Mouse (Mus musculus) MEL (cell line): ENCODE measurements around the gene Pitx3. TPM values are rescaled to one million over a fixed set of nuclear protein-coding genes. Genes with fewer than 3 reads are reported as not detected.

Source experiments
- DNase-seq: peaks from one replicate; pipeline ENCODE4 v3.0.0; 2011; ENCODE audit warnings: low read depth, low spot score
- H3K27ac ChIP-seq: 2 replicates; pipeline ENCODE4 v1.5.1; 2012; ENCODE audit warnings: low read depth, mild to moderate bottlenecking, control low read depth, low read length, moderate library complexity; ENCODE audit not compliant: control insufficient read depth
- H3K27me3 ChIP-seq, 2 experiments: fragments of 150-350 bp in 1 of 2; sonication (generic) in 1 of 2; 2 replicates each; pipeline ENCODE4 v1.6.1; 2012; ENCODE audit warnings: low read length in 2 of 2, mild to moderate bottlenecking in 2 of 2, improper control_type of control experiment in 1 of 2, moderate library complexity in 1 of 2; ENCODE audit not compliant: insufficient read depth in 2 of 2, control insufficient read depth in 1 of 2
- H3K36me3 ChIP-seq, 2 experiments: 2 replicates each; pipeline ENCODE4 v1.6.1; 2012 to 2014; ENCODE audit warnings: low read length in 2 of 2, improper control_type of control experiment in 1 of 2, inconsistent platforms in 1 of 2, mild to moderate bottlenecking in 1 of 2; ENCODE audit not compliant: insufficient read depth in 2 of 2, control insufficient read depth in 1 of 2
- H3K4me1 ChIP-seq, 2 experiments: fragments of 150-350 bp in 1 of 2; sonication (generic) in 1 of 2; 2 replicates each; pipeline ENCODE4 v1.6.1; 2012; ENCODE audit warnings: low read length in 2 of 2, improper control_type of control experiment in 1 of 2, mild to moderate bottlenecking in 1 of 2; ENCODE audit not compliant: insufficient read depth in 2 of 2, control insufficient read depth in 1 of 2
- H3K4me3 ChIP-seq, 2 experiments: fragments of 150-350 bp in 1 of 2; sonication (generic) in 1 of 2; 2 replicates each; pipeline ENCODE4 v1.5.1; 2012; ENCODE audit warnings: low read depth in 2 of 2, low read length in 2 of 2, mild to moderate bottlenecking in 2 of 2, moderate library complexity in 2 of 2, control low read depth in 1 of 2, improper control_type of control experiment in 1 of 2; ENCODE audit not compliant: control insufficient read depth in 1 of 2, insufficient read depth in 1 of 2
- H3K79me2 ChIP-seq: 2 replicates; pipeline ENCODE4 v1.6.1; 2012; ENCODE audit warnings: mild to moderate bottlenecking, low read length, moderate library complexity; ENCODE audit not compliant: control insufficient read depth, poor library complexity, insufficient read depth
- H3K9ac ChIP-seq: 2 replicates; pipeline ENCODE4 v1.6.1; 2012; ENCODE audit warnings: low read depth, mild to moderate bottlenecking, control low read depth, low read length, moderate library complexity; ENCODE audit not compliant: control insufficient read depth, poor library complexity, severe bottlenecking
- H3K9me3 ChIP-seq: fragments of 150-350 bp; sonication (generic); replicated peaks from 2 replicates; pipeline ENCODE4 v1.6.1; 2012; ENCODE audit warnings: mild to moderate bottlenecking, low read length, improper control_type of control experiment, moderate library complexity; ENCODE audit not compliant: insufficient read depth
- CHD1 ChIP-seq: IDR thresholded peaks from 2 replicates; pipeline ENCODE4 v1.6.1; 2012; ENCODE audit warnings: low read depth, mild to moderate bottlenecking, inconsistent platforms, low read length, improper control_type of control experiment
- CTCF ChIP-seq, 3 experiments: IDR thresholded peaks in 2 of 3; conservative IDR thresholded peaks in 1 of 3; 2 replicates each; pipeline ENCODE4 v1.5.1; 2011 to 2012; ENCODE audit warnings: low read length in 3 of 3, low read depth in 2 of 3, mild to moderate bottlenecking in 2 of 3, improper control_type of control experiment in 1 of 3, inconsistent platforms in 1 of 3, mixed read lengths in 1 of 3, moderate library complexity in 1 of 3; ENCODE audit not compliant: control insufficient read depth in 1 of 3, insufficient read depth in 1 of 3, poor library complexity in 1 of 3, severe bottlenecking in 1 of 3
- E2F4 ChIP-seq: IDR thresholded peaks from 2 replicates; pipeline ENCODE4 v1.6.1; 2011; ENCODE audit warnings: low read depth, low read length, improper control_type of control experiment, borderline replicate concordance
- ELF1 ChIP-seq: IDR thresholded peaks from 2 replicates; pipeline ENCODE4 v1.6.1; 2014; ENCODE audit warnings: low read depth, mild to moderate bottlenecking, inconsistent platforms, low read length, improper control_type of control experiment, moderate library complexity
- EP300 ChIP-seq, 2 experiments: IDR thresholded peaks; 2 replicates each; pipeline ENCODE4 v1.6.1; 2011; ENCODE audit warnings: improper control_type of control experiment in 2 of 2, low read length in 2 of 2, low read depth in 1 of 2, mild to moderate bottlenecking in 1 of 2
- ETS1 ChIP-seq: IDR thresholded peaks from 2 replicates; pipeline ENCODE4 v1.6.1; 2012; ENCODE audit warnings: low read depth, mild to moderate bottlenecking, inconsistent platforms, low read length, improper control_type of control experiment, moderate library complexity
- GATA1 ChIP-seq: IDR thresholded peaks from 2 replicates; pipeline ENCODE4 v1.6.1; 2011; ENCODE audit warnings: low read depth, low read length, improper control_type of control experiment
- HCFC1 ChIP-seq: IDR thresholded peaks from 2 replicates; pipeline ENCODE4 v1.6.1; 2012; ENCODE audit warnings: low read depth, mild to moderate bottlenecking, inconsistent platforms, low read length, improper control_type of control experiment, moderate library complexity
- JUND ChIP-seq: IDR thresholded peaks from 2 replicates; pipeline ENCODE4 v1.6.1; 2011; ENCODE audit warnings: low read depth, mild to moderate bottlenecking, improper control_type of control experiment, low read length
- MAX ChIP-seq: IDR thresholded peaks from 2 replicates; pipeline ENCODE4 v1.6.1; 2011; ENCODE audit warnings: low read length, improper control_type of control experiment
- MXI1 ChIP-seq: IDR thresholded peaks from 2 replicates; pipeline ENCODE4 v1.6.1; 2011; ENCODE audit warnings: mild to moderate bottlenecking, low read depth, low read length, improper control_type of control experiment
- NRF1 ChIP-seq: IDR thresholded peaks from 2 replicates; pipeline ENCODE4 v1.6.1; 2014; ENCODE audit warnings: low read depth, mild to moderate bottlenecking, inconsistent platforms, low read length, improper control_type of control experiment, moderate library complexity; ENCODE audit not compliant: poor library complexity, insufficient read depth, severe bottlenecking
- RAD21 ChIP-seq: IDR thresholded peaks from 2 replicates; pipeline ENCODE4 v1.6.1; 2011; ENCODE audit warnings: mild to moderate bottlenecking, low read depth, low read length, improper control_type of control experiment
- SMC3 ChIP-seq: IDR thresholded peaks from 2 replicates; pipeline ENCODE4 v1.6.1; 2011; ENCODE audit warnings: low read depth, low read length, improper control_type of control experiment
- TAL1 ChIP-seq: IDR thresholded peaks from 2 replicates; pipeline ENCODE4 v1.6.1; 2012; ENCODE audit warnings: mild to moderate bottlenecking, inconsistent platforms, low read length, moderate library complexity, mixed read lengths
- TBP ChIP-seq: IDR thresholded peaks from 2 replicates; pipeline ENCODE4 v1.8.0; 2011; ENCODE audit warnings: low read depth, low read length, improper control_type of control experiment
- TCF12 ChIP-seq: IDR thresholded peaks from 2 replicates; pipeline ENCODE4 v1.6.1; 2014; ENCODE audit warnings: low read depth, mild to moderate bottlenecking, inconsistent platforms, low read length, improper control_type of control experiment, moderate library complexity
- UBTF ChIP-seq: IDR thresholded peaks from 2 replicates; pipeline ENCODE4 v1.6.1; 2012; ENCODE audit warnings: low read depth, mild to moderate bottlenecking, inconsistent platforms, low read length, improper control_type of control experiment, moderate library complexity, borderline replicate concordance; ENCODE audit not compliant: insufficient read depth
- USF1 ChIP-seq: IDR thresholded peaks from 2 replicates; pipeline ENCODE4 v1.6.1; 2014; ENCODE audit warnings: low read depth, mild to moderate bottlenecking, inconsistent platforms, low read length, improper control_type of control experiment, moderate library complexity
- ZC3H11A ChIP-seq: IDR thresholded peaks from 2 replicates; pipeline ENCODE4 v1.6.1; 2012; ENCODE audit warnings: low read depth, mild to moderate bottlenecking, inconsistent platforms, low read length, improper control_type of control experiment
- polyA plus RNA-seq, 2 experiments: library from polyadenylated mRNA; stranded (reverse) in 1 of 2; unstranded in 1 of 2; fragments of >175 nt in 1 of 2; fragments of >200 nt in 1 of 2; gene quantifications; 2 replicates each; pipeline versions ENCODE4 v1.2.1 to v1.2.4; 2012; ENCODE audit warnings: low replicate concordance in 2 of 2, low read depth in 1 of 2; ENCODE audit not compliant: insufficient read length in 2 of 2, insufficient read depth in 1 of 2, missing spikeins in 1 of 2
- total RNA-seq: library from RNA; depleted of rRNA; stranded (reverse); fragments of 300-350 nt; gene quantifications from 2 replicates; pipeline ENCODE4 v1.2.3, GENCODE M21; 2012

The Pitx3 gene
- total and polyA plus RNA-seq, 3 experiments, result 0.08 to 0.28 TPM; not detected in 1

DNA sequence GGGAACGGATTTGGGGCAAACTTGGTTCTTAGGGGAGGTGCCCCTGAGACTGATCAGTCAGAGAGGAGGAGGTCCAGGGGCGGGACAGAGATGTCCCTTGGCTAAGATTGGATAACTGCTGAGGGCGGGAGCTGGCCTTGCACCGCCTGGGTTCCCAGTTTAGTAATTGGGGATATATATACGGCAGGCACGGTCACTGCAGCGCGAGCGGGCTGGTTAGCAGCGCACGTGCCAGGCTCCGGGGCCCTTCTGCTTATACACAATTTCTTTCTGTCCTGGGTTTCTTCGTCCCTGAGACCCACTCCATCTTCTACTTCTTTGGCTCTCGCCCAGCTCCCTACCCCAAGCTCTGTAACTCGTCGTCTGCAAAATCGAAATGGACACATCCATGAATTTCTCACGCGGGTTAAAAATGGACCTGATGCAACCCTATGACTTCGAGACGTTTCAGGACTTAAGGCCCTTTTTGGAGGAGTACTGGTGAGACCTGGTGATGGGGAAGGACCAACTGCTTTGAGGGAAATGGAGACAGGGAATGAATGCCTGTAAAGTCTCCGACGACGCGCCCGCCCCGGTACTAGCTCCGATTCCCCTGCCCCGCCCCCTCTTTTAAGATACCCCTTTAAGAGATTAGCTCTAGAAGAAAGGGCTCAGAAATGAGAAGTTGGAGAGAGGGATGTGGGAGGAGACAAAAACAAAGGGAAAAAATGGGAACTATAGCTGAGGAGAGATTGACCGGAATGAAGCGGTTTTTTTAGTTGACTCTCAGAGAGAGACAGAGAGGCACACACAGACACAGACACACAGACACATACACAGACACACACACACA is 16.2 kb downstream of the Pitx3 start, which contains the start of gene Elovl3 (continued):
- no peak for TF ChIP-seq CTCF (IDR thresholded peaks at IDR 0.05 in 2 of 3, conservative IDR thresholded peaks at IDR 0.05 in 1 of 3; ENCODE audit: control insufficient read depth in 1 of 3, insufficient read depth in 1 of 3, low read depth in 2 of 3, low read length in 3 of 3, poor library complexity in 1 of 3, severe bottlenecking in 1 of 3)
- TF ChIP-seq USF1, result peak; percentile 55; the same call in 1 of the 2 replicates
- TF ChIP-seq TBP, result peak; percentile 88
- TF ChIP-seq ETS1, result 0 out of 2 replicates have a peak, but pooled peaks have one; percentile 15
- no peak for TF ChIP-seq RAD21
- peak; percentile 17; the same call in 1 of the 2 replicates for TF ChIP-seq HCFC1
- TF ChIP-seq TAL1, result no peak
- no peak for TF ChIP-seq EP300 (IDR thresholded peaks at IDR 0.05; ENCODE audit: low read depth in 1 of 2, low read length in 2 of 2)
- TF ChIP-seq NRF1, result no peak
- TF ChIP-seq E2F4, result peak; percentile 63
- no peak for TF ChIP-seq GATA1
- TF ChIP-seq ELF1, result 0 out of 2 replicates have a peak, but pooled peaks have one; percentile 11
- TF ChIP-seq JUND, result no peak

- H3K9me3 ChIP-seq, result no peaks in the 10 kb centered on the region
- TF ChIP-seq TCF12 (no peak), NRF1 (no peak), MXI1 (no peak), SMC3 (no peak), UBTF (no peak), HCFC1 (no peak), TBP (no peak), ZC3H11A (no peak), USF1 (no peak), MAX (no peak), CHD1 (no peak), ETS1 (no peak)
- peaks cover 0 to 2% of the 10 kb centered on the region in 2 experiments; a peak in 1 of 4 replicates for H3K27me3 ChIP-seq
- H3K27ac ChIP-seq, result no peak overlapping the region
- H3K9ac ChIP-seq, result peak overlapping the region; percentile 35
- H3K4me1 ChIP-seq, result peaks cover 0 to 12% of the 10 kb centered on the region in 2 experiments; a peak in 2 of 4 replicates
- peak; percentile 34 for DNase-seq
- H3K4me3 ChIP-seq, result peak overlapping the region; percentile 60 to 61
- no peaks in the 10 kb centered on the region; the same call in 1 of the 2 replicates for H3K79me2 ChIP-seq
- peaks cover 0 to 4% of the 10 kb centered on the region in 2 experiments; a peak in 1 of 4 replicates for H3K36me3 ChIP-seq
Observed at GRCm38 (mm10) chr19:46131283-46131682, 16.8 kb downstream of the Pitx3 start.
